Mouse (Mus musculus) hindbrain, embryonic 10.5 days (tissue): ENCODE measurements around the gene Izumo4. TPM values are rescaled to one million over a fixed set of nuclear protein-coding genes. Genes with fewer than 3 reads are reported as not detected.

Experiments
- DNase-seq: peaks from one replicate; pipeline ENCODE4 v3.0.0-alpha.2; 2017; ENCODE audit warnings: low spot score
- H3K27ac ChIP-seq: fragments of 300-500 bp; sonication (generic); 2 replicates; pipeline ENCODE4 v1.5.1; 2016; ENCODE audit warnings: mild to moderate bottlenecking, moderate library complexity
- H3K27me3 ChIP-seq: fragments of 300-500 bp; sonication (generic); 2 replicates; pipeline ENCODE4 v1.6.1; 2016; ENCODE audit warnings: mild to moderate bottlenecking; ENCODE audit not compliant: poor library complexity, insufficient read depth, severe bottlenecking
- H3K36me3 ChIP-seq: fragments of 300-500 bp; sonication (generic); 2 replicates; pipeline ENCODE4 v1.6.1; 2016; ENCODE audit warnings: mild to moderate bottlenecking, moderate library complexity
- H3K4me1 ChIP-seq: fragments of 300-500 bp; sonication (generic); replicated peaks from 2 replicates; pipeline ENCODE4 v1.6.1; 2016; ENCODE audit warnings: mild to moderate bottlenecking
- H3K4me3 ChIP-seq: fragments of 300-500 bp; sonication (generic); 2 replicates; pipeline ENCODE4 v1.5.1; 2016; ENCODE audit warnings: mild to moderate bottlenecking, moderate library complexity
- H3K9me3 ChIP-seq: fragments of 300-500 bp; sonication (generic); 2 replicates; pipeline ENCODE4 v1.6.1; 2016; ENCODE audit warnings: mild to moderate bottlenecking, moderate library complexity
- WGBS: fragments of 180-500 bp; shearing (Covaris S2); methylation state at CpG from one replicate; pipeline ENCODE4 v1.1.7; 2016; 5-methylcytosine and 5-hydroxymethylcytosine counted together
- polyA plus RNA-seq: library from polyadenylated mRNA; unstranded; fragments of >200 nt; fragmentation: Nextera tagmentation; extraction: Ambion mirVana; gene quantifications from 2 replicates; pipeline ENCODE4 v1.2.1, GENCODE M21; 2016

Izumo4 gene
- polyA plus RNA-seq, 1 experiment from 2014 or later = 18.7 TPM

DNA sequence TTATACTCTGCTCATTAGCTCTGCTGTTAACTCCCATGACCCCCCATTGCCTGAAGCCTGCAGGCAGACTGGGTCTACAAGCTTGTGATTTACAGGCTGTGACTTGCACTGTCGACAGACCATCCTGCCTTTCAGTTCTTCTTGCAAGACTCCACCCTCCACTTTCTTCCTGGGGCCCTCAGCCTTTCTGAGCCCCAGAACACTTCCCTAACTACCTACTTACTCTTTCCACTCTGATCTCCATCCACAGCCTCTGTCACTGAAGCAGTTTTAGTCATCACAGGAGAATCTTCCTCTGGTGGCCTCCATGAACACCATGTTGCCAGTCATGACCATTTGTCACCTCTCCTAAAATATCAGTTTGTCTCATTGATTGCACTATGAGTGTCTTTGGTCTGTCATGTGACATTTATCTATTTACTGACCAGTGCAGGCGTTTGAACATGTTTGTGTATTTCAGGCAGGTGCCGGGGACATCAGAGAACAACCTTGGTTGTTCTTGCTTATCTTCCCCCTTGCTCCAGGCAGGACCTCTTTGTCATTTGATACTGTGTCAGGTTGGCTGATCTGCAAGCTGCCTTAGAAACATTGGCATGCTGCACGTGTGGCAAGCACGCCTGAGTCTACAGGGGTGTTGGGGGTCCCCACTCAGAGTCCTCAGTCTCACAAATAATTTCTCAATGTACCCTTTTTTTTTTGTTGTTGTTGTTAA lies 38.3 kb upstream of the Izumo4 start:
- Histone ChIP-seq H3K4me3 (no peak overlapping the region), H3K27ac (peak overlapping the region; percentile 40; the same call in 1 of the 2 replicates)
- WGBS = 64% methylated on average over 5 of the region's 5 CpGs

GRCm38 (mm10) chr10:80664197-80665015 lies 37.6 kb upstream of the Izumo4 start:
- H3K4me3 ChIP-seq = peak overlapping the region; percentile 10
- 45% methylated on average over 16 of the region's 16 CpGs for WGBS
- DNase-seq = peak; percentile 40
- peaks cover 49% of the 10 kb centered on the region for H3K4me1 ChIP-seq
- H3K27ac ChIP-seq = peak overlapping the region; percentile 26
- H3K9me3 ChIP-seq = no peaks in the 10 kb centered on the region
- H3K36me3 ChIP-seq = peaks cover 41% of the 10 kb centered on the region
- no peaks in the 10 kb centered on the region for H3K27me3 ChIP-seq

More for the DNA sequence above, 38.3 kb upstream of the Izumo4 start:
- peaks cover 51% of the 10 kb centered on the region for H3K4me1 ChIP-seq
- DNase-seq = no peak
- no peaks in the 10 kb centered on the region for H3K27me3 ChIP-seq
- H3K36me3 ChIP-seq = peaks cover 34% of the 10 kb centered on the region
- no peaks in the 10 kb centered on the region for H3K9me3 ChIP-seq

- no peaks in the 10 kb centered on the region for H3K9me3 ChIP-seq
- 19% methylated on average over 10 of the region's 10 CpGs for WGBS
- no peaks in the 10 kb centered on the region for H3K27me3 ChIP-seq
- peaks cover 47% of the 10 kb centered on the region for H3K36me3 ChIP-seq
- H3K27ac ChIP-seq = no peak overlapping the region
- H3K4me1 ChIP-seq = peaks cover 49% of the 10 kb centered on the region
- H3K4me3 ChIP-seq = peak overlapping the region; percentile 10
- DNase-seq = no peak
Measured at GRCm38 (mm10) chr10:80665016-80665380, 37.0 kb upstream of the Izumo4 start.

- Histone ChIP-seq H3K9me3 (no peaks in the 10 kb centered on the region), H3K4me1 (peaks cover 49% of the 10 kb centered on the region), H3K27ac (0 out of 2 replicates have a peak overlapping the region, but pooled peaks have one; percentile 45), H3K27me3 (no peaks in the 10 kb centered on the region), H3K4me3 (no peak overlapping the region), H3K36me3 (peaks cover 52% of the 10 kb centered on the region)
- 69% methylated on average over 4 of the region's 4 CpGs for WGBS
- DNase-seq = no peak
Measured at GRCm38 (mm10) chr10:80665459-80665858, 36.5 kb upstream of the Izumo4 start.

DNA sequence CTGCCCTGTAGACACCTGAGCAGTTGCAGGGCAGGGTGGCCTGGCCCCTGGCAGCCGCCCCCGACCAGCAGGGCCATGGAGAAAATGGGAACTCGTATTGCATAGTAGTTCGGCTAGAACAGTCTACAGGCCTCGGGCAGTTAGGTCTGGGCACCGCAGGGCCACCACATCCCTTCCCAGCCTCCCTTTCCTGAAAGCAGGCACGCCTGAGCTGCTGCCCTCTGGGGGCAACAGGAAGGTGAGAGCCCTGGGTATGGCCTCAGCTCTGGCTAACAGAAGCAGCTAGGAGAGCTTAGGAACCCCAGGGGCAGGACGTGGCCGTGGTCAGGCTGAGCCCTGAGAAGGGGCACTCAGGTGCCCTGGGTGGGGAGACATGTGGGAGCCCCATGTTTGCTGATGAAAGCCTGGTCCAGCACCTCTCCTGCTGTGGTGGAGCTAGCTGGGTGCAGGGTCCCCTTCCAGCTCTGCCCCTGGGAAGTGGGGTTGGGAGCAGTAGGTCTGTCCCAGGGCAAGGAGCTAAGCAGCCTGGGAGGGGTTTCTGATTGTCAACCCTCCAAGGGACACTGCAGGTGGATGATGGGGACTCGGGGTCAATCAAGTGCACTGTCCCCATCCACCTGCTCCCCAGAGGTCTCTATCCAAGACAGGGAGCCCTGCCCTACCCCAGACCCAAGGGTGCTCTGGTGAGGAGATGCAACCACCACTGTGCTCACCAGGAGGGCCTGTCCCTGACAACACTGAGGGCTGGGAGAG lies 35.8 kb upstream of the Izumo4 start:
- Histone ChIP-seq H3K27ac (peak overlapping the region; percentile 17), H3K36me3 (peaks cover 59% of the 10 kb centered on the region), H3K4me3 (no peak overlapping the region), H3K4me1 (peaks cover 52% of the 10 kb centered on the region), H3K27me3 (no peaks in the 10 kb centered on the region), H3K9me3 (no peaks in the 10 kb centered on the region)
- WGBS = 79% methylated on average over 10 of the region's 10 CpGs
- no peak for DNase-seq

- H3K36me3 ChIP-seq = peaks cover 66% of the 10 kb centered on the region
- peaks cover 56% of the 10 kb centered on the region for H3K4me1 ChIP-seq
- H3K27me3 ChIP-seq = no peaks in the 10 kb centered on the region
- no peaks in the 10 kb centered on the region for H3K9me3 ChIP-seq
- no peak for DNase-seq
- H3K27ac ChIP-seq = 0 out of 2 replicates have a peak overlapping the region, but pooled peaks have one; percentile 5
- 0 out of 2 replicates have a peak overlapping the region, but pooled peaks have one; percentile 9 for H3K4me3 ChIP-seq
- WGBS = 80% methylated on average over 19 of the region's 19 CpGs
Measured at GRCm38 (mm10) chr10:80666837-80667412, 35.1 kb upstream of the Izumo4 start.

- Histone ChIP-seq H3K4me1 (peaks cover 64% of the 10 kb centered on the region), H3K36me3 (peaks cover 83% of the 10 kb centered on the region), H3K27me3 (no peaks in the 10 kb centered on the region), H3K9me3 (no peaks in the 10 kb centered on the region), H3K4me3 (peak overlapping the region; percentile 11; the same call in 1 of the 2 replicates), H3K27ac (no peak overlapping the region)
- WGBS = 87% methylated on average over 11 of the region's 11 CpGs
- DNase-seq = no peak
Measured at GRCm38 (mm10) chr10:80668614-80669013, 33.4 kb upstream of the Izumo4 start.

DNA sequence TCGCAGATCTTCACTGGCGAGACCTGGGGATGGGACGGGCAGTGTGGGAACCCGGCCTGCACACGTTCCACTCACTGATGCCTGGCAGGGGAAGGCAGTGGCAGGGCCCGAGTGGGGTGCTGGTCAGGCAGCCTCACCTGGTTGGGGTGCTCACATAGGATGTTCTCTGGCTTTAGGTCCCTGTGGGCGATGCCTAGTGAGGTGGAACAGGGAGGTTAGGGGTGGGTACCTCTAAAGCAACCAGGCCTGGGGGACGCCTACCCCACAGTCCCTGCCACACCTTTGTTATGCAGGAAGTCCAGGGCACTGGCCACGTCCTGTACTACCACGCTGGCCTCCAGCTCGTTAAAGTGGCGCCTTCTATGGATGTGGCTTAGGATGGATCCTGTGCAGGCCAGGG lies 33.0 kb upstream of the Izumo4 start:
- WGBS = 92% methylated on average over 12 of the region's 12 CpGs
- no peak overlapping the region for H3K27ac ChIP-seq
- no peaks in the 10 kb centered on the region for H3K9me3 ChIP-seq
- peaks cover 87% of the 10 kb centered on the region for H3K36me3 ChIP-seq
- H3K27me3 ChIP-seq = no peaks in the 10 kb centered on the region
- peak overlapping the region; percentile 11; the same call in 1 of the 2 replicates for H3K4me3 ChIP-seq
- DNase-seq = no peak
- H3K4me1 ChIP-seq = peaks cover 65% of the 10 kb centered on the region

DNA sequence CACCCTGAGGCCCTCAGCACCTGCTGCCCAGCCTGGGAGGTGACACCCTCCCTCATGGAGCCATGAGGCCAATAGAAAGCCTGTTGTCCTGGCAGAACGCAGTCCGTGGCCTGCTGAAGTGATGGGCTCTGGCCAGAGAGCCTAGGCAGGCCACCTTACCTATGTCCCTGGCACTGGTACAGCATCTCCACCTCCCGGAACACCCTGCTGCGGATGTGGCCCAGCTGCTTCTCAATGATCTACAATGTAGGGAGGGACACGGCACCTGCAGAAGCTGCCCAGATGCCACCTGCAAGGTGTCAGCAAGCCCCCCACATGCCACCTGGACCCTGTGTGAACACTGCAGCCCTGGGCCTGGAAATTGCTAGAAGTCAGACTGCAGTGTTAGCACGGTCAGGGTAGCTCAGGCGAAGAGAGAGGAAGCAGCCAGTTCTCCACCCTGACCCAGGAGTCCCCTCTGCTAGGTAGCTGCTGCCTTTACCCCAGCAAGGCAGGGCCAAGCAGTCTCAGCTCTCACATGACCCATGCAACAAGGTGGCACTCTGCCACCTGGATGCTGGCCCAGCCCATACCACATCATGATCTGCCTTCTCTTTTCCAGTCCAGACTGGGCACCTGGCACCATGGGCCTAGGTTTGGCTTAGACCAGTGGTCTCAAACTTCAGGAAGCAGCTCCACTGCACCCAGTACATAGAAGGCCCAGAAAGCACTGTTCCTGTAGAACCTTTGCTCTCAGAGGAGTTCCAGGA lies 32.1 kb upstream of the Izumo4 start:
- DNase-seq = no peak
- H3K4me1 ChIP-seq = peaks cover 65% of the 10 kb centered on the region
- 0 out of 2 replicates have a peak overlapping the region, but pooled peaks have one; percentile 11 for H3K4me3 ChIP-seq

GRCm38 (mm10) chr10:80670531-80670930 lies 31.5 kb upstream of the Izumo4 start:
- Histone ChIP-seq H3K9me3 (no peaks in the 10 kb centered on the region), H3K36me3 (peaks cover 90% of the 10 kb centered on the region), H3K4me1 (peaks cover 65% of the 10 kb centered on the region), H3K27ac (no peak overlapping the region), H3K4me3 (no peak overlapping the region), H3K27me3 (no peaks in the 10 kb centered on the region)
- WGBS = 94% methylated on average over 2 of the region's 2 CpGs
- DNase-seq = no peak

More for the DNA sequence above, 32.1 kb upstream of the Izumo4 start:
- WGBS = 92% methylated on average over 7 of the region's 7 CpGs
- Histone ChIP-seq H3K36me3 (peaks cover 92% of the 10 kb centered on the region), H3K9me3 (no peaks in the 10 kb centered on the region), H3K27me3 (no peaks in the 10 kb centered on the region), H3K27ac (no peak overlapping the region)

GRCm38 (mm10) chr10:80671251-80671650 lies 30.7 kb upstream of the Izumo4 start:
- no peak for DNase-seq
- peaks cover 83% of the 10 kb centered on the region for H3K36me3 ChIP-seq
- H3K4me1 ChIP-seq = peaks cover 59% of the 10 kb centered on the region
- H3K9me3 ChIP-seq = no peaks in the 10 kb centered on the region
- H3K27me3 ChIP-seq = no peaks in the 10 kb centered on the region
- H3K4me3 ChIP-seq = no peak overlapping the region
- H3K27ac ChIP-seq = no peak overlapping the region
- WGBS = 91% methylated on average over 4 of the region's 4 CpGs
